Mouse (Mus musculus) heart, adult 2 months (tissue): ENCODE data around the gene Ttll2. TPM values are rescaled to one million over a fixed set of nuclear protein-coding genes. Genes with fewer than 3 reads are reported as not detected.
"Not testable (repeated sequence)": the region's sequence is repeated elsewhere in the genome, so short reads cannot be mapped to it uniquely, and the experiment has no call there.

Experiments
- DNase-seq, 2 experiments: peaks; one replicate each; pipeline ENCODE4 v3.0.0; 2021
- H3K27ac ChIP-seq: fragments of 200-600 bp; 2 replicates; pipeline ENCODE4 v1.8.1; 2022
- H3K27me3 ChIP-seq: fragments of 200-500 bp; 2 replicates; pipeline ENCODE4 v1.6.1; 2012; ENCODE audit warnings: mild to moderate bottlenecking, low read length, inconsistent platforms, mixed read lengths; ENCODE audit not compliant: control insufficient read depth, insufficient read depth
- H3K36me3 ChIP-seq: fragments of 200-500 bp; 2 replicates; pipeline ENCODE4 v1.6.1; 2012; ENCODE audit warnings: low read length, inconsistent platforms; ENCODE audit not compliant: control insufficient read depth, insufficient read depth
- H3K4me1 ChIP-seq: fragments of 200-500 bp; 2 replicates; pipeline ENCODE4 v1.6.1; 2011; ENCODE audit warnings: low read length; ENCODE audit not compliant: control insufficient read depth, insufficient read depth
- H3K4me3 ChIP-seq: fragments of 200-600 bp; 2 replicates; pipeline ENCODE4 v1.8.1; 2022
- H3K79me2 ChIP-seq: fragments of 200-500 bp; replicated peaks from 2 replicates; pipeline ENCODE4 v1.6.1; 2012; ENCODE audit warnings: mild to moderate bottlenecking, inconsistent platforms, low read length, moderate library complexity, mixed read lengths; ENCODE audit not compliant: control insufficient read depth, insufficient read depth
- H3K9ac ChIP-seq: fragments of 200-500 bp; 2 replicates; pipeline ENCODE4 v1.6.1; 2012; ENCODE audit warnings: low read depth, mild to moderate bottlenecking, control low read depth, inconsistent platforms, low read length, mixed read lengths
- WGBS: fragments of 180-500 bp; shearing (Covaris S2); methylation state at CpG from one replicate; pipeline ENCODE4 v1.1.7; 2018; 5-methylcytosine and 5-hydroxymethylcytosine counted together
- intact Hi-C: fragments of 180-260 bp; cut with DNase I; formaldehyde crosslinking; loops from one replicate; pipeline ENCODE4 v1.15.1; 2025
- long read RNA-seq: library from polyadenylated mRNA; stranded (forward); transcript quantifications from one replicate; pipeline ENCODE4 v2.0.0, GENCODE M21; 2021
- polyA plus RNA-seq: library from polyadenylated mRNA; depleted of rRNA; stranded (reverse); fragments of >200 nt; gene quantifications from 2 replicates; pipeline ENCODE4 v1.2.3, GENCODE M21; 2012; rRNA removed
- total RNA-seq, 2 experiments: library from RNA; stranded (reverse); gene quantifications; 2 replicates each; pipeline ENCODE4 v1.2.3; 2021

Ttll2 gene
- total RNA-seq: not detected
- 0.08 and 0.09 TPM in 2 replicates for polyA plus RNA-seq
- long read RNA-seq: 0 reads

DNA sequence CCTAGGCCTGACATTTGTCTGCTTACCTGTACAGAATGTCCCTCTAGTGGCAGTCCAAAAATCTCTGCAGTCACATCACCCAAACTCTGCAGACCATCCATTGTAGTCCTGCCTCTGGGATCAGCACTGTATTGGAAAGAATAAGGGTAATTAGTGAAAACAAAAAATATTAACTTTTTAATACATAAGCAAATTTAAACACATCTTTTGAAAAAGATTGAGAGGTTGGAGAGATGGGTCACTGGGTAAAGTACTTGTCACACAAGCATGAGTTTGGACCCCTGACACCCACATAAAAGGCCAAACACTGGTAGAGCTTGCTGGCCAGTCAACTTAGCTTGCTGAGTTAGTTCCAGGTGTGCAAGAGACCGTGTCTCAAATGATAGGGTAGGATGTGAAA, at the start of gene Ttll2:
Ttll2 (minus strand) TSS at position 101 of the 400 bp plus-strand sequence.
- H3K9ac ChIP-seq, H3K27me3 ChIP-seq, H3K4me3 ChIP-seq, H3K79me2 ChIP-seq, intact Hi-C loops, H3K4me1 ChIP-seq, H3K36me3 ChIP-seq, DNase-seq, H3K27ac ChIP-seq: not testable (repeated sequence)
- 83% methylated on average over 1 of the region's 1 CpGs for WGBS

GRCm38 (mm10) chr17:7399770-7400169, 47.3 kb upstream of the Ttll2 start:
- H3K9ac ChIP-seq, intact Hi-C loops, H3K4me3 ChIP-seq, H3K4me1 ChIP-seq, H3K27me3 ChIP-seq, H3K36me3 ChIP-seq, DNase-seq, H3K27ac ChIP-seq, H3K79me2 ChIP-seq: not testable (repeated sequence)
- WGBS: 81% methylated on average over 6 of the region's 6 CpGs

DNA sequence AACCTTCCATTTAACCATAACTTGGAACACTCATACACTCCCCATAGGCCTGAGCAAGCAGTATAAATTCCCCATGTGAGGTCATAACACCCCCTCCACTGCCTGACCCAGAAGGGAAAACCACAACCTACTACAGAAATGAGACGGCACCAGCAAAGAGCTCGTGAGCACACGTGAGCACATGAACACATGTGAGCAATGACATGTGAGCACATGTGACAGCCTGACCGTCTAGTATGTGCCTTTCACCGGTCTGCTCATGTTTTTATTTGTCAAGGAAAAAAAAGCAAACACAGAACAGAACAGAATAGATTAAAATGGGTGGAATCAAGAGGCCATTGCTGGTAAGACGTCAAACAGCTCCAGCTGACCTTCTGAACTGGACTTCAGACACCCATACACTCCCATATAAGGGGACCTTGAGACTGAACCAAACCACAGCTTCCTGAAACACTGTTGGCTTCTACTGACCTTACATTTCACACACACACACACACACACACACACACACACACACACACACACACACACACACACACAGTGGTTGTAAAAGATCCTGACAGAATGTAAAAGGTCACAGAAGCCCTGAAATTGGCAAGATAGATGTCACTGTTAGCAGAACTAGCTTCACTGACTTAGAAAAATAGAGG, 45.8 kb upstream of the Ttll2 start:
- H3K4me1 ChIP-seq, H3K4me3 ChIP-seq, H3K79me2 ChIP-seq, intact Hi-C loops, H3K36me3 ChIP-seq, H3K27ac ChIP-seq, H3K9ac ChIP-seq, H3K27me3 ChIP-seq: not testable (repeated sequence)
- peak in 1 of 2 experiments; percentile 7 for DNase-seq
- WGBS: 67% methylated on average over 6 of the region's 6 CpGs

DNA sequence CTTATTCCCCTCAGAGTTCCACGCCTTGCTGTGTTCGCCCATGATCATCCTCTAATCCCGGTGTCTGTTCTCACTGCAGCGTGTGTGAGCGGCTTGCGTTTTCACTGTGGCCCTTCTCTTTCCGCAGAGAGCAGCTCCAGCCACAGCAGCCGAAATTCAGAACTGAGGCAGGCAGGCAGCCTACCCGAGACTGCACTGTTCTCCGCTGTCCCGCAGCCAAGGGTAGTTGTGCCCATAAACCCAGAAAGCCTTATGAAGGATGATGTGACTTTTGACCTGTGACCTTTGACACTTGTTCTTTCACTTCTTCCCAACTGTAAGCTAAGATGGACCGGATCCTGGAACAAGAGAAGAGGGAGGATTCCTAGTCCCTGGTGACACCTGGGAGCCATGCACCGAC, 44.6 kb upstream of the Ttll2 start:
- H3K4me1 ChIP-seq, H3K27ac ChIP-seq, H3K4me3 ChIP-seq, H3K27me3 ChIP-seq, intact Hi-C loops, H3K79me2 ChIP-seq, H3K9ac ChIP-seq, H3K36me3 ChIP-seq, DNase-seq: not testable (repeated sequence)
- WGBS: 87% methylated on average over 13 of the region's 13 CpGs

- H3K36me3 ChIP-seq, intact Hi-C loops, H3K27me3 ChIP-seq, H3K9ac ChIP-seq, DNase-seq, H3K4me3 ChIP-seq, H3K79me2 ChIP-seq, H3K4me1 ChIP-seq, H3K27ac ChIP-seq: not testable (repeated sequence)
- WGBS: no CpG with 5 or more reads among the region's 2 CpGs
These were observed 43.8 kb upstream of the Ttll2 start for GRCm38 (mm10) chr17:7396288-7396687.

DNA sequence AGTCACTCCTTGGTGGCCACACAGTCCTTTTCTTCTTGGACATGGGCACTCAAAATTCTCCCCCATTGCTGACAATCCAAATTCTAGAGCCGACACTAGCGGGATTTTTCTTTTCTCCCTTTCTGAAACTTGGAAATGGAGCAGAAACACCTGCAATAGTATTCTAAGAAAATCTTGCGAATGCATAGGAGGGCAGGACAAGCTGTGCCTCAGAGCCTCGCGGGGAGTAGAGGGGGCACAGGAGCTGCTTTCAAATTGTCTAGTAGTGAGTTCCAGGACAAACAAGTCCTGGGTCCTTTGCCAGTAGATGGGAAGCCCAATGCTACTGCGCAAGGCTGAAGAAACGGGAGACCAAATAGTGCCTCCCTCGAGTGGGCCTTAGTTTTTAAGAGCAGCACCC, 43.2 kb upstream of the Ttll2 start:
- H3K27ac ChIP-seq, H3K4me1 ChIP-seq, DNase-seq, H3K79me2 ChIP-seq, H3K4me3 ChIP-seq, H3K27me3 ChIP-seq, H3K36me3 ChIP-seq, H3K9ac ChIP-seq, intact Hi-C loops: not testable (repeated sequence)
- WGBS: 92% methylated on average over 8 of the region's 8 CpGs

DNA sequence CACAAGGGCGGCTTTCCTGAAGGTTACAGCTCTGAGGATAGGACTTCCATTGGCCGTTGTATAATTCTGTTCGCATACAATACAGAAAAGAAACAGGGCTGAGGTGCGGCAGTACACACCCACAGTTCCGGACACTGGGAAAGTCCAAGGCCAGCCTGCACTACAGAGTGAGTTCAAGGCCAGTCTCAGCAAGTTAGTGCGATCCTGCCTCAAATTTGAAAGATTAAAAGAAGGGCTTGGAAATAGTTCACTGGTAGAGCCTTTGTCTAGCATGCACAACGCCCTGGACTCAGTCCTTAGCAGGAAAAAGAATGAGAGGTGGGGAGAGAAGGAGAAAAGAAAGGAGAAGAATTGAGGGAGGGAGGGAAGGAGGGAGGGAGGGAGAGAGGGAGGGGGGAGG, 42.6 kb upstream of the Ttll2 start:
- intact Hi-C loops, H3K4me3 ChIP-seq, H3K36me3 ChIP-seq, H3K27ac ChIP-seq, H3K27me3 ChIP-seq, DNase-seq, H3K79me2 ChIP-seq, H3K4me1 ChIP-seq, H3K9ac ChIP-seq: not testable (repeated sequence)
- WGBS: 89% methylated on average over 7 of the region's 7 CpGs

GRCm38 (mm10) chr17:7389898-7390297, 37.4 kb upstream of the Ttll2 start:
- DNase-seq, H3K79me2 ChIP-seq, H3K9ac ChIP-seq, H3K27ac ChIP-seq, H3K4me1 ChIP-seq, intact Hi-C loops, H3K4me3 ChIP-seq, H3K36me3 ChIP-seq, H3K27me3 ChIP-seq: not testable (repeated sequence)
- 79% methylated on average over 7 of the region's 7 CpGs for WGBS

- H3K4me3 ChIP-seq, H3K9ac ChIP-seq, H3K36me3 ChIP-seq, DNase-seq, H3K27me3 ChIP-seq, H3K27ac ChIP-seq, H3K4me1 ChIP-seq, intact Hi-C loops, H3K79me2 ChIP-seq: not testable (repeated sequence)
- WGBS: 75% methylated on average over 8 of the region's 8 CpGs
These were observed 36.5 kb upstream of the Ttll2 start for GRCm38 (mm10) chr17:7388958-7389356.

- H3K27ac ChIP-seq, H3K9ac ChIP-seq, H3K27me3 ChIP-seq, H3K79me2 ChIP-seq, H3K4me1 ChIP-seq, H3K4me3 ChIP-seq, H3K36me3 ChIP-seq, DNase-seq, intact Hi-C loops: not testable (repeated sequence)
- WGBS: no CpG with 5 or more reads among the region's 2 CpGs
These were observed 36.0 kb upstream of the Ttll2 start for GRCm38 (mm10) chr17:7388341-7388957.
